Mouse (Mus musculus): ENCODE measurements around the gene Gm7073. TPM values are rescaled to one million over a fixed set of nuclear protein-coding genes. Genes with fewer than 3 reads are reported as not detected.

Gm7073 gene
- polyA plus RNA-seq, 1 experiment from 2014 or later: not detected

- Histone ChIP-seq H3K36me3 (ENCODE audit: control insufficient read depth, insufficient read depth, low read length) (no peaks in the 10 kb centered on the region), H3K9ac (ENCODE audit: low read length) (no peak overlapping the region), H3K27ac (replicated peaks) (no peak overlapping the region), H3K9me3 (ENCODE audit: control insufficient read depth, low read length) (no peaks in the 10 kb centered on the region), H3K4me2 (replicated peaks; ENCODE audit: low read depth) (no peak overlapping the region), H3K4me3 (ENCODE audit: low read depth, low read length) (no peak overlapping the region), H3K4me1 (replicated peaks; ENCODE audit: control insufficient read depth, insufficient read depth) (no peaks in the 10 kb centered on the region), H3K27me3 (ENCODE audit: control insufficient read depth, insufficient read depth, low read length) (no peaks in the 10 kb centered on the region)
- no peak for DNase-seq (ENCODE audit: low spot score)
- ATAC-seq (ENCODE audit: low FRiP score, low TSS enrichment): no peak
- TF ChIP-seq EP300 (optimal IDR thresholded peaks at IDR 0.05): no peak
- peak; percentile 45 for TF ChIP-seq CTCF (IDR thresholded peaks at IDR 0.05; ENCODE audit: low read depth)
Measured at GRCm38 (mm10) chrX:60495308-60495707, 43.7 kb downstream of the Gm7073 start.

DNA sequence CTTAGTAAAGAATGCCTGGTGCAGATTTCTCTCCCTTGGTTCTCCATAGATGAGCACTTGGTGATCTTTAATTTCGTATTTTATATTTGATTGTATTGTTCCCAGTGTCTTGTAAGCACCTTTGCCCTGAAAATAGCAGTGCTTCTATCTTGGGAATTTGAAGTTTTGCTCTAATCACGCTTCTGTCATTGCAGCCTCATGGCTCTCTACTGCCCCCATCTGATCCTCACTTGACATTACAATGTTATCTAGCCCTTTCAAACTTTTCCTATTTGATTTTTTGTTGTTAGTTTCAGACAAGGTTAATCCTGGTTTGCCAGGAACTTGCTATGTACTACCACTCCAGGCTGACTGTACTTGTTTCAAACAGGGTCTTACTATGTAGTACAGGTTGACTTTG, 75.3 kb downstream of the Gm7073 start:
- DNase-seq (ENCODE audit: low spot score): no peak
- H3K27ac ChIP-seq (replicated peaks): no peak overlapping the region
- H3K36me3 ChIP-seq (ENCODE audit: control insufficient read depth, insufficient read depth, low read length): no peaks in the 10 kb centered on the region
- TF ChIP-seq CTCF (IDR thresholded peaks at IDR 0.05; ENCODE audit: low read depth) (peak; percentile 74), EP300 (optimal IDR thresholded peaks at IDR 0.05) (no peak)
- H3K4me2 ChIP-seq (replicated peaks; ENCODE audit: low read depth): no peak overlapping the region
- H3K27me3 ChIP-seq (ENCODE audit: control insufficient read depth, insufficient read depth, low read length): no peaks in the 10 kb centered on the region
- no peak overlapping the region for H3K4me3 ChIP-seq (ENCODE audit: low read depth, low read length)
- ATAC-seq (ENCODE audit: low FRiP score, low TSS enrichment): no peak
- H3K9me3 ChIP-seq (ENCODE audit: control insufficient read depth, low read length): no peaks in the 10 kb centered on the region
- 19% methylated on average over 2 of the region's 2 CpGs for WGBS
- no peak overlapping the region for H3K9ac ChIP-seq (ENCODE audit: low read length)
- H3K4me1 ChIP-seq (replicated peaks; ENCODE audit: control insufficient read depth, insufficient read depth): no peaks in the 10 kb centered on the region

DNA sequence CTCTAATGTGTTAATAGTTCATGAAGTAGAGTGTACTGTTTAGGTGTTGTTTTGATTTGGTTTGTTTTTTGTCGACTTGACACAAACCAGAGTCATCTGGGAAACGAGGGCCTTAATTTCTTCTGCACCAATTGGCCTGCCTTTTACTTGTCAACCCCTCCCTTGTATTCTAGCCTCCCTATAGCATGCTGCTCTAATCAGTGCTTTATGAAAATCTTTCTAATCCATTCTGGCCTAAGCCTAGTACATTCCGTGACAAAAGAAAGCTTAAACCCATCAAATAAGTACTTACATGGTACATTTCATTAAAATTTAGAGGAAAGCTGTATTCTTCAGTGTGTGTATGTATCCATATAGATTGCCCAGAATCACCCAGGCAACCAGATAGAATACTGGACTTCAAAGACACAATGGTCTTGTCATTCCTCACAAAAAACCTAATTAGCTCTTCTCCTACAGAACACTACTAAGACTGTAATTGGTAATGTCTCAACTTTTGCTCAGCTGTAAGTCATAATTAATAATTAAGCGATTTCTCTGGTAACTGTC, 124.4 kb downstream of the Gm7073 start:
- H3K36me3 ChIP-seq (ENCODE audit: control insufficient read depth, insufficient read depth, low read length): no peaks in the 10 kb centered on the region
- DNase-seq (ENCODE audit: low spot score): no peak
- 50% methylated on average over 4 of the region's 4 CpGs for whole genome bisulfite sequencing
- H3K9ac ChIP-seq (ENCODE audit: low read length): no peak overlapping the region
- ATAC-seq (ENCODE audit: low FRiP score, low TSS enrichment): no peak
- no peaks in the 10 kb centered on the region for H3K9me3 ChIP-seq (ENCODE audit: control insufficient read depth, low read length)
- TF ChIP-seq CTCF (IDR thresholded peaks at IDR 0.05; ENCODE audit: low read depth) (no peak), EP300 (optimal IDR thresholded peaks at IDR 0.05) (no peak)
- no peak overlapping the region for H3K27ac ChIP-seq (replicated peaks)
- H3K4me1 ChIP-seq (replicated peaks; ENCODE audit: control insufficient read depth, insufficient read depth): no peaks in the 10 kb centered on the region
- no peak overlapping the region for H3K4me2 ChIP-seq (replicated peaks; ENCODE audit: low read depth)
- no peaks in the 10 kb centered on the region for H3K27me3 ChIP-seq (ENCODE audit: control insufficient read depth, insufficient read depth, low read length)
- no peak overlapping the region for H3K4me3 ChIP-seq (ENCODE audit: low read depth, low read length)

DNA sequence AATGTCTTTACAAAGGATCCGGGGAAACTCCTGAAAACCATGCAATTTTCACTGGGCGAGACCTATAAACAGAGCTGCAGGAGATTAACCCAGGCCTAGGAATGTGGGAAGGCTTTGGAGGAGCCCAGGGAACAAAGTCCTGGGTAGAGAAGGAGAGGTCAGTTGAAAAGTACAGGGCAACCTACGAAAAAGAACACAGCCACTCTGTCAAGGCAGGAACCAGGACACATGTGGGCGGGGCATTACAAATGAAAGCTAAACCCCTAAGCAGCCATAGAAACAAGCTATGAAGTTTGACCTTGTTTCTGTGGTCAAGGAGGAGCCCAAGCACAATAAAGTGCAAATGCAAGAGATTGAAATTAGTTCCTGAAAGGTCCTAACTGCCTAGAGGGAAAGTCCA, 133.4 kb downstream of the Gm7073 start:
- no peaks in the 10 kb centered on the region for H3K27me3 ChIP-seq (ENCODE audit: control insufficient read depth, insufficient read depth, low read length)
- ATAC-seq (ENCODE audit: low FRiP score, low TSS enrichment): no peak
- no peaks in the 10 kb centered on the region for H3K36me3 ChIP-seq (ENCODE audit: control insufficient read depth, insufficient read depth, low read length)
- no peak overlapping the region for H3K4me3 ChIP-seq (ENCODE audit: low read depth, low read length)
- 52% methylated on average over 4 of the region's 4 CpGs for WGBS
- TF ChIP-seq EP300 (optimal IDR thresholded peaks at IDR 0.05) (no peak), CTCF (IDR thresholded peaks at IDR 0.05; ENCODE audit: low read depth) (no peak)
- peak; percentile 16 for DNase-seq (ENCODE audit: low spot score)
- no peaks in the 10 kb centered on the region for H3K4me1 ChIP-seq (replicated peaks; ENCODE audit: control insufficient read depth, insufficient read depth)
- H3K27ac ChIP-seq (replicated peaks): no peak overlapping the region
- H3K9ac ChIP-seq (ENCODE audit: low read length): no peak overlapping the region
- no peaks in the 10 kb centered on the region for H3K9me3 ChIP-seq (ENCODE audit: control insufficient read depth, low read length)
- no peak overlapping the region; the same call in 1 of the 2 replicates for H3K4me2 ChIP-seq (replicated peaks; ENCODE audit: low read depth)

- TF ChIP-seq EP300 (optimal IDR thresholded peaks at IDR 0.05): no peak
- peak; percentile 72 for TF ChIP-seq CTCF (IDR thresholded peaks at IDR 0.05; ENCODE audit: low read depth)
Measured at GRCm38 (mm10) chrX:60404668-60405044, 134.4 kb downstream of the Gm7073 start.

DNA sequence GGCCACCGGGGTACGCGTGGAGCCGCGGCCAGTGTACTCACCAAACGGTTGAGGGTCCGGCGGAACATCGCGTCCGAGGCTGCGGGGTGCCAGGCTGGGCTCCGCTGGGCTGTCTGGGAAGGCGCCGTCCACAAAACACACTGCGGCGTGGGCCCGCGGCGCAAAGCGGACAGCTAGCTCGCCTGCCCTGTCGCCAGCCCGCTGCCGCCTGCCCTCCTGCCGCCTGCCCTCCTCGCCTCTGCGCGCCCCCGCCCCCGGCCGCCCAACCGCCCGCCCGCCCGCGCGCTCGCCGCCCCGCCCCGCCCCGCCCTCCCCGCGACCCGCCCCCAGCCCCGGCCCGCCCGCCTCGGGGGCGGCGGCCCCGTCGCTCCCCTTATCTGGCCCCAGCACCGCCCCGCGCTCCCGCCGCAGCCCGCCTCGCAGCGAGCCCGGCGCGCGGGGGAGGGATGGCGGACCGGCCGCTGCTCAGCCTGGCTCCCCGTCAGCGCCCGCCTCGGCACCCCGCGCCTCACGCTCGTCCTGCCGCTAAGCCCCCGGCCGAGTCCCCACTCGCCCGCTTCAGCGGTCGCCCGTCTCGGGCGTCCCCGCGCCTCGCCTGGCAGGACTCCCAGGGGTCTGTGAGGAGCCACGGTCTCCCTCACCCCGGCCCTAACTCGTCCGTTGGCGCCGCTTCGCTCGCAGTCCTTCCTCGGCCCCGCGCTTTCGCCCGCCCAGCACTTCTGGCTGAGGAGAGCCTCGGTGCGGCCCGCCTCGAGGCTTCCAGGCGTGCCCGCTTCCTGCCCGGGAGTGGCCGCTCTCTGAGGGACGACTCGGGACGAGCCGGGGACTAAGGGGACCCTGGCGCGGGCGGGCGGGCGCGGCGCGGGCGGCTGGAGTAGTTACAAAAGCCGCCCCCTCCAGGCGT, 135.0 kb downstream of the Gm7073 start:
- Histone ChIP-seq H3K27me3 (ENCODE audit: control insufficient read depth, insufficient read depth, low read length) (no peaks in the 10 kb centered on the region), H3K9me3 (ENCODE audit: control insufficient read depth, low read length) (no peaks in the 10 kb centered on the region), H3K4me3 (ENCODE audit: low read depth, low read length) (peak overlapping the region; percentile 67), H3K9ac (ENCODE audit: low read length) (peak overlapping the region; percentile 78), H3K36me3 (ENCODE audit: control insufficient read depth, insufficient read depth, low read length) (no peaks in the 10 kb centered on the region), H3K4me2 (replicated peaks; ENCODE audit: low read depth) (peak overlapping the region; percentile 70), H3K27ac (replicated peaks) (peak overlapping the region; percentile 95), H3K4me1 (replicated peaks; ENCODE audit: control insufficient read depth, insufficient read depth) (no peaks in the 10 kb centered on the region)
- TF ChIP-seq CTCF (IDR thresholded peaks at IDR 0.05; ENCODE audit: low read depth): no peak
- TF ChIP-seq EP300 (optimal IDR thresholded peaks at IDR 0.05): no peak
- ATAC-seq (ENCODE audit: low FRiP score, low TSS enrichment): peak; percentile 89
- peak; percentile 70 for DNase-seq (ENCODE audit: low spot score)
- WGBS: 10% methylated on average over 73 of the region's 126 CpGs

More at GRCm38 (mm10) chrX:60404668-60405044, 134.4 kb downstream of the Gm7073 start:
- H3K4me1 ChIP-seq (replicated peaks; ENCODE audit: control insufficient read depth, insufficient read depth): no peaks in the 10 kb centered on the region
- H3K27ac ChIP-seq (replicated peaks): peak overlapping the region; percentile 95
- peak overlapping the region; percentile 67 for H3K4me3 ChIP-seq (ENCODE audit: low read depth, low read length)
- DNase-seq (ENCODE audit: low spot score) (peak; percentile 87), ATAC-seq (ENCODE audit: low FRiP score, low TSS enrichment) (peak; percentile 97)
- H3K9me3 ChIP-seq (ENCODE audit: control insufficient read depth, low read length): no peaks in the 10 kb centered on the region
- H3K9ac ChIP-seq (ENCODE audit: low read length): peak overlapping the region; percentile 78
- peak overlapping the region; percentile 42 for H3K4me2 ChIP-seq (replicated peaks; ENCODE audit: low read depth)
- no peaks in the 10 kb centered on the region for H3K36me3 ChIP-seq (ENCODE audit: control insufficient read depth, insufficient read depth, low read length)
- no peaks in the 10 kb centered on the region for H3K27me3 ChIP-seq (ENCODE audit: control insufficient read depth, insufficient read depth, low read length)
- 18% methylated on average over 15 of the region's 17 CpGs for WGBS
